In the genomic region with DNA sequence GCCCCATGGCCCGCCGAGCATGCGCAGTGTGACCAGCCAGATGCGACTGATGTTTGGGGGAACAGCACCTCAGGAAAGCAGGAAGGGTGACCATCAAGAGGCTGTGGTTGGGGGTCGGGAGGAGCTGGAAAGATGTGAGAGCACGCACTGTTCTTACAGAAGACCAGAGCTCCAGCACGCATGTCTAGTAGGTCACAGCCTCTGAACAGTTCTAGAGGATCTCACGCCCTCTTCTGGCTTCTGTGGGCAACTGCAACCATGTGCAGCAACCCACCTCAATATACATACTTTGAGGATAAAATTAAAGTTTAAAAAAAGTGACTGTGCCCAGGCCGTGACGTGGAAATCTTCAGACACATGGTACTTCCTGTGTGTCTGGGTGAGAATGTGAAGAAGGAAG, we compare ENCODE assay signal across 8 mouse cellular contexts. TPM values are rescaled to one million over a fixed set of nuclear protein-coding genes. Genes with fewer than 3 reads are reported as not detected.
DNase-seq lines count a peak whose midpoint lies in the region; ATAC-seq and TF ChIP-seq lines count a peak whose summit lies in the region.

No protein-coding gene starts in this region.

- no peak for TF ChIP-seq EP300 in heart, postnatal 0 days (IDR thresholded peaks at IDR 0.05; ENCODE audit: low read depth)

- no peak overlapping the region for H3K4me2 ChIP-seq in heart, postnatal 0 days (ENCODE audit: low read depth, low read length)

- peak; percentile 64 for TF ChIP-seq CTCF in heart, postnatal 0 days (IDR thresholded peaks at IDR 0.05; ENCODE audit: low read depth)

- H3K4me1 ChIP-seq in heart, postnatal 0 days (ENCODE audit: control insufficient read depth, insufficient read depth): peaks cover 30% of the 10 kb centered on the region

- 0 out of 2 replicates have a peak, but pooled peaks cover 2% of the 10 kb centered on the region for H3K36me3 ChIP-seq in heart, postnatal 0 days (replicated peaks; ENCODE audit: control insufficient read depth, insufficient read depth, low read length)

- no peak overlapping the region for H3K27ac ChIP-seq in heart, postnatal 0 days (ENCODE audit: low read depth)

- 65% methylated on average over 10 of the region's 10 CpGs for WGBS in heart, postnatal 0 days

- no peak for DNase-seq in heart, postnatal 0 days (ENCODE audit: low spot score)
- DNase-seq in heart, adult 11 months: no peak
- DNase-seq in thymus, postnatal 4 days: peak; percentile 45
- DNase-seq in thymus, postnatal 36 days: no peak
- DNase-seq in kidney, postnatal 14 days: peak; percentile 36
- DNase-seq in right cerebral cortex, postnatal 14 days: no peak
- no peak for DNase-seq in layer of hippocampus, postnatal 14 days (ENCODE audit: low spot score in 2 of 2)
- no peak for DNase-seq in layer of hippocampus, adult 11-12 months (ENCODE audit: low spot score)

- no peak overlapping the region for H3K9ac ChIP-seq in heart, postnatal 0 days (replicated peaks; ENCODE audit: low read depth, low read length)

- no peak overlapping the region for H3K4me3 ChIP-seq in heart, postnatal 0 days (ENCODE audit: low read depth, low read length)

- 0 out of 2 replicates have a peak, but pooled peaks have one; percentile 36 for ATAC-seq in heart, postnatal 0 days (ENCODE audit: insufficient read depth, low read depth)

- no peaks in the 10 kb centered on the region for H3K9me3 ChIP-seq in heart, postnatal 0 days (replicated peaks; ENCODE audit: control insufficient read depth, low read length)

- no peaks in the 10 kb centered on the region; the same call in 1 of the 2 replicates for H3K27me3 ChIP-seq in heart, postnatal 0 days (ENCODE audit: control insufficient read depth, insufficient read depth, low read length)

RNA-seq across cellular contexts. Expression of a gene that starts 25.3 kb away (rescaled TPM):
- 83.7 and 94.7 TPM in 2 replicates for total RNA-seq in heart, postnatal 0 days (2014; rRNA removed; ENCODE audit: low replicate concordance)
- polyA plus RNA-seq in heart, postnatal 0 days (2015; fragmentation: Nextera tagmentation; extraction: Ambion mirVana): 52.8 and 64.6 TPM in 2 replicates
- total RNA-seq in layer of hippocampus, postnatal 14 days (2021): 10 to 100 TPM; 39.5 to 40.3 TPM

RNA-seq across cellular contexts. Expression of a gene that starts 40.2 kb away (rescaled TPM):
- 0.38 and 3.6 TPM in 2 replicates for total RNA-seq in heart, postnatal 0 days (2014; rRNA removed; ENCODE audit: low replicate concordance)
- 1.1 and 1.7 TPM in 2 replicates for polyA plus RNA-seq in heart, postnatal 0 days (2015; fragmentation: Nextera tagmentation; extraction: Ambion mirVana)
- total RNA-seq in layer of hippocampus, postnatal 14 days (2021): 10 to 100 TPM in 1 of 2 experiments, 1 to 10 TPM in 1; 2.1 to 15.4 TPM

Comparison
In these comparisons a context has a peak if more than half of its experiments do, and no peak if none do; other contexts are left out.
1. DNase-seq: peak in thymus, postnatal 4 days (single experiment) and kidney, postnatal 14 days (single experiment); none in heart, postnatal 0 days (single experiment), heart, adult 11 months (single experiment), thymus, postnatal 36 days (0 of 2), right cerebral cortex, postnatal 14 days (single experiment), layer of hippocampus, postnatal 14 days (0 of 2) and layer of hippocampus, adult 11-12 months (single experiment).